Comparison of ENCODE assay signal across 8 mouse cellular contexts in genomic region chr9:20916160-20916559, GRCm38 (mm10). TPM values are rescaled to one million over a fixed set of nuclear protein-coding genes. Genes with fewer than 3 reads are reported as not detected.
DNase-seq lines count a peak whose midpoint lies in the region; ATAC-seq and TF ChIP-seq lines count a peak whose summit lies in the region.

No protein-coding gene starts in this region.

- TF ChIP-seq EP300 in stomach, postnatal 0 days (optimal IDR thresholded peaks at IDR 0.05): no peak

- H3K9me3 ChIP-seq in hindbrain, postnatal 0 days (ENCODE audit: low read length): no peaks in the 10 kb centered on the region
- no peaks in the 10 kb centered on the region for H3K9me3 ChIP-seq in hindbrain, embryonic 11.5 days (ENCODE audit: control insufficient read depth, low read length)
- H3K9me3 ChIP-seq in liver, embryonic 11.5 days (ENCODE audit: control insufficient read depth, low read length): no peaks in the 10 kb centered on the region
- H3K9me3 ChIP-seq in stomach, postnatal 0 days (ENCODE audit: control insufficient read depth, low read length): no peaks in the 10 kb centered on the region

- H3K36me3 ChIP-seq in hindbrain, postnatal 0 days (ENCODE audit: insufficient read depth, low read length): peaks cover 91% of the 10 kb centered on the region
- H3K36me3 ChIP-seq in hindbrain, embryonic 11.5 days (ENCODE audit: control insufficient read depth, insufficient read depth, low read length): peaks cover 49% of the 10 kb centered on the region
- H3K36me3 ChIP-seq in liver, embryonic 11.5 days (ENCODE audit: control insufficient read depth, insufficient read depth, low read length): peaks cover 93% of the 10 kb centered on the region
- peaks cover 44% of the 10 kb centered on the region for H3K36me3 ChIP-seq in stomach, postnatal 0 days (ENCODE audit: control insufficient read depth, insufficient read depth, low read length)

- ATAC-seq in hindbrain, postnatal 0 days: no peak
- ATAC-seq in hindbrain, embryonic 11.5 days (ENCODE audit: low FRiP score): no peak
- ATAC-seq in liver, embryonic 11.5 days (replicated peaks; ENCODE audit: low FRiP score): peak; percentile 75
- peak; percentile 52 for ATAC-seq in stomach, postnatal 0 days (ENCODE audit: low FRiP score, low TSS enrichment)

- no peak overlapping the region for H3K27ac ChIP-seq in hindbrain, postnatal 0 days
- H3K27ac ChIP-seq in hindbrain, embryonic 11.5 days (ENCODE audit: low read depth, low read length): no peak overlapping the region
- H3K27ac ChIP-seq in liver, embryonic 11.5 days (ENCODE audit: low read depth, low read length): no peak overlapping the region
- no peak overlapping the region for H3K27ac ChIP-seq in stomach, postnatal 0 days (replicated peaks)

- H3K4me2 ChIP-seq in hindbrain, postnatal 0 days (ENCODE audit: low read depth, low read length): no peak overlapping the region
- no peak overlapping the region for H3K4me2 ChIP-seq in hindbrain, embryonic 11.5 days (replicated peaks; ENCODE audit: low read depth, low read length)
- no peak overlapping the region for H3K4me2 ChIP-seq in liver, embryonic 11.5 days
- no peak overlapping the region for H3K4me2 ChIP-seq in stomach, postnatal 0 days (replicated peaks; ENCODE audit: low read depth)

- peak; percentile 33; the same call in 1 of the 2 replicates for TF ChIP-seq CTCF in hindbrain, postnatal 0 days (IDR thresholded peaks at IDR 0.05; ENCODE audit: low read depth)
- peak; percentile 71 for TF ChIP-seq CTCF in stomach, postnatal 0 days (IDR thresholded peaks at IDR 0.05; ENCODE audit: low read depth)

- DNase-seq in hindbrain, postnatal 0 days (ENCODE audit: low spot score): no peak
- no peak for DNase-seq in hindbrain, embryonic 11.5 days (ENCODE audit: low spot score)
- DNase-seq in ZHBTc4 (ENCODE audit: low read depth, low spot score): peak; percentile 59
- no peak for DNase-seq in liver, embryonic 11.5 days (ENCODE audit: low spot score)
- peak; percentile 26 for DNase-seq in stomach, postnatal 0 days (ENCODE audit: low spot score)
- no peak for DNase-seq in embryo, embryonic 10.5 days (ENCODE audit: low spot score)
- DNase-seq in cerebellum, postnatal 10 days: no peak
- DNase-seq in urinary bladder, postnatal 36 days (ENCODE audit: low spot score in 2 of 2): no peak

- no peaks in the 10 kb centered on the region for H3K27me3 ChIP-seq in hindbrain, postnatal 0 days (ENCODE audit: insufficient read depth, low read length)
- H3K27me3 ChIP-seq in hindbrain, embryonic 11.5 days (ENCODE audit: control insufficient read depth, insufficient read depth, low read length): no peaks in the 10 kb centered on the region
- no peaks in the 10 kb centered on the region for H3K27me3 ChIP-seq in liver, embryonic 11.5 days (replicated peaks; ENCODE audit: control insufficient read depth, insufficient read depth, low read length)
- no peaks in the 10 kb centered on the region for H3K27me3 ChIP-seq in stomach, postnatal 0 days (ENCODE audit: control insufficient read depth, insufficient read depth, low read length)

- no peak overlapping the region for H3K9ac ChIP-seq in hindbrain, postnatal 0 days (replicated peaks; ENCODE audit: low read length)
- no peak overlapping the region for H3K9ac ChIP-seq in hindbrain, embryonic 11.5 days (ENCODE audit: low read depth, low read length)
- no peak overlapping the region for H3K9ac ChIP-seq in liver, embryonic 11.5 days (ENCODE audit: low read depth, low read length)
- no peak overlapping the region for H3K9ac ChIP-seq in stomach, postnatal 0 days (ENCODE audit: low read length)

- H3K4me1 ChIP-seq in hindbrain, postnatal 0 days (ENCODE audit: insufficient read depth, low read length): no peaks in the 10 kb centered on the region
- H3K4me1 ChIP-seq in hindbrain, embryonic 11.5 days (replicated peaks; ENCODE audit: control insufficient read depth, insufficient read depth, low read length): no peaks in the 10 kb centered on the region
- H3K4me1 ChIP-seq in liver, embryonic 11.5 days (replicated peaks; ENCODE audit: control insufficient read depth, insufficient read depth, low read length): no peaks in the 10 kb centered on the region
- H3K4me1 ChIP-seq in stomach, postnatal 0 days (replicated peaks; ENCODE audit: control insufficient read depth, insufficient read depth): no peaks in the 10 kb centered on the region

- H3K4me3 ChIP-seq in hindbrain, postnatal 0 days (ENCODE audit: low read length): no peak overlapping the region
- H3K4me3 ChIP-seq in hindbrain, embryonic 11.5 days (ENCODE audit: low read depth, low read length): no peak overlapping the region
- H3K4me3 ChIP-seq in liver, embryonic 11.5 days (ENCODE audit: low read depth, low read length): no peak overlapping the region
- H3K4me3 ChIP-seq in stomach, postnatal 0 days (ENCODE audit: low read depth, low read length): no peak overlapping the region

- WGBS in hindbrain, postnatal 0 days: 82% methylated on average over 4 of the region's 4 CpGs
- 86% methylated on average over 4 of the region's 4 CpGs for WGBS in hindbrain, embryonic 11.5 days
- 79% methylated on average over 4 of the region's 4 CpGs for WGBS in liver, embryonic 11.5 days
- WGBS in stomach, postnatal 0 days: 83% methylated on average over 4 of the region's 4 CpGs

RNA-seq across cellular contexts. Expression of gene Eif3g, which starts 17.7 kb away (rescaled TPM):
- 76.1 and 79.5 TPM in 2 replicates for total RNA-seq in hindbrain, postnatal 0 days (2014; rRNA removed)
- polyA plus RNA-seq in hindbrain, postnatal 0 days (2015; fragmentation: Nextera tagmentation; extraction: Ambion mirVana): 225 and 236 TPM in 2 replicates
- 342 and 364 TPM in 2 replicates for polyA plus RNA-seq in hindbrain, embryonic 11.5 days (2014; fragmentation: Nextera tagmentation; extraction: Ambion mirVana)
- 440 and 448 TPM in 2 replicates for polyA plus RNA-seq in liver, embryonic 11.5 days (2014; fragmentation: Nextera tagmentation; extraction: Ambion mirVana)
- polyA plus RNA-seq in stomach, postnatal 0 days (2015; fragmentation: Nextera tagmentation; extraction: Ambion mirVana): 215 and 221 TPM in 2 replicates

RNA-seq across cellular contexts. Expression of gene Ppan, which starts 28.2 kb away (rescaled TPM):
- total RNA-seq in hindbrain, postnatal 0 days (2014; rRNA removed): 45.4 and 57.4 TPM in 2 replicates
- polyA plus RNA-seq in hindbrain, postnatal 0 days (2015; fragmentation: Nextera tagmentation; extraction: Ambion mirVana): 36.8 and 44.1 TPM in 2 replicates
- 55.9 and 57.8 TPM in 2 replicates for polyA plus RNA-seq in hindbrain, embryonic 11.5 days (2014; fragmentation: Nextera tagmentation; extraction: Ambion mirVana)
- 170 and 178 TPM in 2 replicates for polyA plus RNA-seq in liver, embryonic 11.5 days (2014; fragmentation: Nextera tagmentation; extraction: Ambion mirVana)
- polyA plus RNA-seq in stomach, postnatal 0 days (2015; fragmentation: Nextera tagmentation; extraction: Ambion mirVana): 32.4 and 37.3 TPM in 2 replicates

RNA-seq across cellular contexts. Expression of gene Angptl6, which starts 36.6 kb away (rescaled TPM):
- 10.9 and 12.1 TPM in 2 replicates for total RNA-seq in hindbrain, postnatal 0 days (2014; rRNA removed)
- 10.9 and 11.1 TPM in 2 replicates for polyA plus RNA-seq in hindbrain, postnatal 0 days (2015; fragmentation: Nextera tagmentation; extraction: Ambion mirVana)
- 4.3 and 4.9 TPM in 2 replicates for polyA plus RNA-seq in hindbrain, embryonic 11.5 days (2014; fragmentation: Nextera tagmentation; extraction: Ambion mirVana)
- 9.4 TPM in 2 replicates for polyA plus RNA-seq in liver, embryonic 11.5 days (2014; fragmentation: Nextera tagmentation; extraction: Ambion mirVana)
- 7.7 and 7.9 TPM in 2 replicates for polyA plus RNA-seq in stomach, postnatal 0 days (2015; fragmentation: Nextera tagmentation; extraction: Ambion mirVana)

RNA-seq across cellular contexts. Expression of gene Dnmt1, which starts 43.5 kb away (rescaled TPM):
- 78.2 and 86.5 TPM in 2 replicates for total RNA-seq in hindbrain, postnatal 0 days (2014; rRNA removed)
- 36.1 and 36.2 TPM in 2 replicates for polyA plus RNA-seq in hindbrain, postnatal 0 days (2015; fragmentation: Nextera tagmentation; extraction: Ambion mirVana)
- polyA plus RNA-seq in hindbrain, embryonic 11.5 days (2014; fragmentation: Nextera tagmentation; extraction: Ambion mirVana): 65.6 and 82.9 TPM in 2 replicates
- 85.1 and 87.5 TPM in 2 replicates for polyA plus RNA-seq in liver, embryonic 11.5 days (2014; fragmentation: Nextera tagmentation; extraction: Ambion mirVana)
- polyA plus RNA-seq in stomach, postnatal 0 days (2015; fragmentation: Nextera tagmentation; extraction: Ambion mirVana): 17.9 TPM in 2 replicates

RNA-seq across cellular contexts. Expression of gene A230050P20Rik, which starts 47.7 kb away (rescaled TPM):
- 22.8 and 26.0 TPM in 2 replicates for total RNA-seq in hindbrain, postnatal 0 days (2014; rRNA removed)
- 32.7 and 34.1 TPM in 2 replicates for polyA plus RNA-seq in hindbrain, postnatal 0 days (2015; fragmentation: Nextera tagmentation; extraction: Ambion mirVana)
- polyA plus RNA-seq in hindbrain, embryonic 11.5 days (2014; fragmentation: Nextera tagmentation; extraction: Ambion mirVana): 0.59 and 0.97 TPM in 2 replicates
- 7.1 and 8.8 TPM in 2 replicates for polyA plus RNA-seq in liver, embryonic 11.5 days (2014; fragmentation: Nextera tagmentation; extraction: Ambion mirVana)
- polyA plus RNA-seq in stomach, postnatal 0 days (2015; fragmentation: Nextera tagmentation; extraction: Ambion mirVana): 6.9 TPM in 2 replicates

Comparison
In these comparisons a context has a peak if more than half of its experiments do, and no peak if none do; other contexts are left out.
1. ATAC-seq: peak in liver, embryonic 11.5 days (single experiment) and stomach, postnatal 0 days (single experiment); none in hindbrain, postnatal 0 days (single experiment) and hindbrain, embryonic 11.5 days (single experiment).
2. DNase-seq: peak in ZHBTc4 (single experiment) and stomach, postnatal 0 days (single experiment); none in hindbrain, postnatal 0 days (single experiment), hindbrain, embryonic 11.5 days (single experiment), liver, embryonic 11.5 days (single experiment), embryo, embryonic 10.5 days (single experiment), cerebellum, postnatal 10 days (0 of 2) and urinary bladder, postnatal 36 days (0 of 2).